Mouse (Mus musculus) mouse embryonic stem cell (cell line): Measurements from ENCODE around the gene Npl.
"Not testable (repeated sequence)": the region's sequence is repeated elsewhere in the genome, so short reads cannot be mapped to it uniquely, and the experiment has no call there.

ENCODE experiments used
- in situ Hi-C, 2 experiments: fragments of 300-500 bp; cut with MboI; formaldehyde crosslinking; loops; 1 replicate in 1 of 2; 3 replicates in 1 of 2; pipeline ENCODE4 v1.14.3; 2019 to 2020; ENCODE audit warnings: low sequenced_read_pairs in 2 of 2, low pct_unique_long_range_greater_than_20kb in 1 of 2, mixed read lengths in 1 of 2; ENCODE audit not compliant: unreplicated experiment in 1 of 2

The Npl gene

DNA sequence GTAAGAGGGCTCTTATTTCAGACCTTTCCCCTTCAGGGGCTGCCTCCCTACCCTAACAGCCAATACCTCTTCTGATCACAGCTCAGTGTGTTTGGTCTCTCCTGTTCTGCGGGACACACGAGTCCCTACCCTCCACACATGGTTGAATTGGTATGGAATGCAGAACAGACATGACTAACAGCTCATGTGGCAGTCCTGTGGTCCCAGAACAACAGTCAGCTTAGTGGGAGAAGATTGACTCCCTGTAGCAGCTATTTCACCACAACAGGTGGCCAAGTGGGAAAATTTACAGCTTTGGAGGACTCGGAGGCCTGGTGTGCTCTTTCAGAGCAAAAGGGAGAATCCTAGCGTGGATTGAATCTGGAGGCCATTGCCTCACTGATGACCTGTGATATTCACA is 6.4 kb upstream of the Npl start:
- in situ Hi-C loops = loop anchor here in 1 of 2 experiments (5.0 kb wide), 1 partner anchor 191 kb away; the partner anchor contains the start of gene Rnasel

- in situ Hi-C loops = no loop called here
Measured at GRCm38 (mm10) chr1:153550814-153551213, 969 bp upstream of the Npl start.

DNA sequence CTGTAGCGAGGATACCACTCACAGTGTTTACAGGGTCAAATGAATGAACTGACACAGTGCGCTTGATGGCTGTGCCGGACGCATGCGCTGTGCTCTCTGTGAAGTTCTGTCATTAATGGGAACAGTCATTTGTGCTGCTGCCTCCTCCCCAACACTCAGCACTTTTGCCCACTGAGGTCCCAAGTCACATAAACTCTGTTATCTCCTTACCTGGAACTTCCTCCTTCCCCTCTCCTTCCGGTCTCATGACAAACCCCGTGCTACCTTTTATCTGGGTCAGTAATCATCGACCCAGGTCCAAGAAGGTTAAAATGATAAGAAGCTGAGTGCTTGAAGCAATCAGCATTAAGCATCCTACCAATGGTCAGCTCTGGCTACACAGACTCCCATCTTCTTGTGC is 2.3 kb downstream of the Npl start:
- in situ Hi-C loops = no loop called here

GRCm38 (mm10) chr1:153545196-153545595 is 4.6 kb downstream of the Npl start:
- in situ Hi-C loops = no loop called here

- in situ Hi-C loops = no loop called here
Measured at GRCm38 (mm10) chr1:153542726-153543320, 7.0 kb downstream of the Npl start.

- in situ Hi-C loops = no loop called here
Measured at GRCm38 (mm10) chr1:153540753-153541152, 9.1 kb downstream of the Npl start.

DNA sequence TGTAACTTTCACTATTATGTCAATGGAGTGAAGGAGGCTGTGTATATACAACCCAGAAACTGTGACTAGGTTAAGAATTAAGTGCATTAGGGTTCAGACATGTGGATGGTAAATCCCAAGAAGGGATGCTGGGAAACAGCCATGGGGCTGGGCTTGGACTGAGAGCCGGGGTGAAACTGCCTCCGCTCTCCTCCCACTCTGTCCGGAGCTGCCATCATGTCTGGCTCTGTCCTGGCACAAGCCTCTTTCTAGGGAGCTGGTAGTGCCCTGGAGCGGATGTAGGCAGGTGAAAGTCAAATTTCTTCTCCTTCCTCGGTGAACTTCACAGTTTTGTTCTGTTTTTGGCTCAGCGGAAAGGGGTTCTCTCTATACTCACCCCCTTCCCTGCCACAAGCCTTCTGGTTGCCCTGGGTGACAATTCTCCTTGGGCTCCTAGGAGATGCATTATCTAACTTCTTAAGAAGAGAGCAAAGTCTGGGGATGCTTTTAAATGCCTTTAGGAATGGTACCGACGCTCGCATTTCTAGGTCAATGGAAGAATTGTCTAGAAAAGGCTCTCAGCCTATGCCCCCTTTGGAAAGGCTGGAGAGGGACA is 10.0 kb downstream of the Npl start:
- in situ Hi-C loops = no loop called here

DNA sequence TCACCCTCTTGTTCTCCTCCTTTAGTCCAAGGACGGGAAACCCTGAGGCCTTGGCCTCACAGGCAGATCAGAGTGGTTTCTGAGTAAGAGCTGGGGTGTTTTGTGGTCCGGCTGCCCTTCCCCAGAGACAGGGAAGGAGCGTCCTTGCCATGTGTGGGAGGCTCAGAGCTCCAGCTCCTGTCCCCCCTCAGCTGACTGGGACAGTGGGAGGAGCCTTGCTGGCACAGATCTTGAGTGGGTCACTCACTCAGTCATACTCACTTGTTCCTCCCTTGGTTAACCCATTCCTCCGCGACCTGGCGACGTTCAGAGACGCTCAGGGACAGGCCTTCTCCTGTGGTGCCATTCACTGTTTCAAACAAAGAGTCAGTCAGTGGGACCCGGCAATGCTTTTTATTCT is 14.2 kb downstream of the Npl start:
- in situ Hi-C loops = no loop called here

DNA sequence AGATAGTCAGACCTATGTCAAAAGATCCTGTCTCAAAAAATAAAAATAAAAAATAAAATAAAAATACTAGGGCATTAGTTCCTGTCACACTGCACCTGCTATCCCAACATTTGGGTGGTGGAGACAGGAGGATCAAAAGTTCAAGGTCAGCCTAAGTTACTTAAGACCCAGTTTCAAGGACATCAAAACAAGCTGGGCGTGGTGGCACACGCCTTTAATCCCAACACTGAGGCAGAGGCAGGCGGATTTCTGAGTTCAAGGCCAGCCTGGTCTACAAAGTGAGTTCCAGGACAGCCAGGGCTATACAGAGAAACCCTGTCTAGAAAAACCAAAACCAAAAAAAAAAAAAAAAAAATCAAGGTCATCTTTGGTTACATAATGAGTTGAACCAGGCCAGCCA is 16.9 kb downstream of the Npl start:
- in situ Hi-C loops = not testable (repeated sequence)

- in situ Hi-C loops = no loop called here
Measured at GRCm38 (mm10) chr1:153532234-153532841, 17.5 kb downstream of the Npl start.

DNA sequence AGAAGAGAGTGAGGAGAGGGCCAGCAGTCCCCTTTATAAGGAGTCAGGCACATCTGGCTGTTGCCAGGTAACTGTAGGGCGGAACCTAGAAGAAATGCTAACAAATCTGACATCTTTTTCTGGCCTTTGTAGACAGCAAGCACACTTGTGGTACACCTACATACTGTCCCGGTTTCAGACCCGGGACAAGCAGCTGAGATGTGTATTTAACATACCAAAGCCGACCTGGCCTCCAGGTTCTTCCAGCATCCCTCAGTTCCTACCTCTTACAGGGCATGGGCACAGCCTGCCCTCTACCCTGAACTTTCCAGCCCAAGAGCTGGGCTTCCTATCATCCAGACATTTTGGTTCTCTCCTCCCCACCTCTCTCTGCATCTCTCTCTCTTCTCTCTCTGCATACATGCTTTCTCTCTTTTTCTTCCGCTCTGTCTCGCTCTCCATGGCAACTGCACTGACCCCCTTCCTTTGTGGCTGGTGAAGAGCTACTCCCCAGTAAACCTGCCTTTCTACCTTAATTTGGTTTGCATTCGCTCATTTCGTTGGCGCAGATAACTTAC is 18.1 kb downstream of the Npl start:
- in situ Hi-C loops = no loop called here

GRCm38 (mm10) chr1:153522116-153522515 is 27.7 kb downstream of the Npl start:
- in situ Hi-C loops = no loop called here

DNA sequence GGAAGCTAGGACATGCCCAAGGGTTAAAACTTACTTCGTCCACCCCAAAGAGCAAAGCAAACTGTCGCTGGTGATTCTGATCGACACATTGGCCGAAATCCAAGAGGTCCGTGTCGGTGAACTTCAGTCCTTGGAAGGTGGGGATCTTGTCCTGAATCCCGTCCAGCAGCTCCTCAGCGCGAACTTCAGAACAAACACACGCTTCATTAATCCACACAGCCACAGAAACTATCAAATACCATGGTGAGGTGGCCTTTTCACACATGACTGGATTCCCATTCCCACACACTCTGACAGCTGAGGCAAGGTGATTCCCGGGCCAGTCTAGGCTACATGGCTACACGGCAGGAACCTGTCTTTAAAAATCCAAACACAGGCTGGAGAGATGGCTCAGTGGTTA is 34.5 kb downstream of the Npl start:
- in situ Hi-C loops = no loop called here

GRCm38 (mm10) chr1:153510330-153511009 is 39.4 kb downstream of the Npl start:
- in situ Hi-C loops = no loop called here

DNA sequence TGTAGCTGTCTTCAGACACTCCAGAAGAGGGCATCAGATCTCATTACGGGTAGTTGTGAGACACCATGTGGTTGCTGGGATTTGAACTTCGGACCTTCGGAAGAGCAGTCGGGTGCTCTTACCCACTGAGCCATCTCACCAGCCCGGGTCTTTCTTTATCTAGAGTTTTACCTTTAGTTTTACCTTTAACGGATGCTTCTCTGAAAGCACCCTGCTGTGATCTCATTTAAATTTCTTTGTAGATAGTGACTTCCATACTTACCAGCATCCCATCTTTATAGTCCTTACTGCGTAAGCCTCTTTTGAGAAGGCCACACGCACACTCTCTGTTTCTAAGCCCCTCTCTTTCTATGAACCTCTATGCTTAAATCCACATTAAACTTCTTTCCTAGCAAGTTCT is 40.3 kb downstream of the Npl start:
- in situ Hi-C loops = not testable (repeated sequence)

GRCm38 (mm10) chr1:153509012-153509411 is 40.8 kb downstream of the Npl start:
- in situ Hi-C loops = no loop called here

DNA sequence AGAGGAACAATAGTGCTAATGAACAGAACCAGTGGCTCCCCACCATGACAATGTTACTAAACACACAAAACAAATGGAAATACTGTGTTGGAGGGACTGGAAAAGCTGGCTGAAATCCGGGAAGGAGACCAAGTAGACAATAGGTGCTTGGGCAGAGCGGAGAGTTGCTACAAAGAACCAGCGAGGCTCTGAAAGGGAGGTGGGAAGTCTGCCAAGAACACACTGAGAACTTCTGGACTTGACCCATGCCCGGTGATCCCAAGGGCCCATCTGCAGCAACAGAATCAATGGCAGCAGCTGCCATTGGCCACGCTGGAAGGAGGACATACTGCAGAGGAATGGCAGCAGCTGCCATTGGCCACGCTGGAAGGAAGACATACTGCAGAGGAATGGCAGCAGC is 43.6 kb downstream of the Npl start:
- in situ Hi-C loops = no loop called here

DNA sequence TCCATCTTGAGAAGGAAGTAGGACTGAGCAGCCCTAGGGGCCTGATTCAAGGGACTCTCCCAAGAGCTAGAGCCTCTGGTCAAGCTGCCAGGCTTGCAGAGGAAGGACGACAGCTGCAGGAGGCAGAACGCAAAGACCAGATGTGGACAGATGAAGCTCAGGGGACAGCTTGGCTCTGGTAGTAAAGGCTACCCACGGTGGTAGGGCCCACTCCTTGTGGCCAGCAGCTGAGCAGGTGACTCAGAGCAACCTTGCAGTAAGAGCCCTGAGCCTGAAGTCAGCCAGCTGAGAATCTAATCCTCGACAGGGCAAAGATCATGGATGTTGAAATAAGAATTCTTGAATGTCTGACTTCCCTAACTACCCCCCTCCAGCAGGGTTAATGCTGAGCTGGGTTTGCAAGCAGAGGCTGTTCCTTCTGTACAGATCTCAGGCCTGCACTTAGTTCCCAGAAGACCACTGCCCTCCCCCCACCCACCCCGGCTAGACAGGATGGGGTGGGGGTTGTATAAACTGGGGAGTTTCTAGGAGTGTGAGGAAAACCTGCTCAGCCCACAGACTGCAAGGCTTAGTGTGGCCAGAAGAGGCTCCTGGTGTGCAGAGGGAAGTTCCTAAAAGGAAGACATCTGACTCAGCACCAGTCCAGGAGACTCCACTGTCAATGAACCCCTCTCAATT is 48.1 kb downstream of the Npl start:
- in situ Hi-C loops = no loop called here

DNA sequence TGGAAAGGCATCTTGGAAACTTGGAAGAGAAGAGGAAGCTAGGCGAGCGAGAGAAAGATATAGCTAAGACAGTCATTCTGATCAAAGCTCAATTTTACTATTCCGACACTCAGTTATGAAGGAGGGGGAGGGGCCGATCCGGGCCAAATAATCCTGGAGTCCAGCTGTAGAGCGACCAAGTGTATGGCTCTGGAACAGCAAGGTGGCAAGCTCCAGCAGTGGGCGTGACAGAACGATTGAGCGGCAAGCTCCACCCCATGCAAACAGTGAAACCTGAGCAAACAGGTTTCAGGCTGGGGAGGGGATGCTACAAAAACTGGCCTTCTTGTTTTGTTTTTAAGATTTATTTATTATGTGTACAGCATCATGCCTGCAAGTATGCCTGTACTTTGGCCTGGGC is 49.8 kb downstream of the Npl start:
- in situ Hi-C loops = no loop called here
